Mouse (Mus musculus) kidney, adult 2 months (tissue): ENCODE measurements at regions not wholly inside any gene's neighbourhood (a gene's known extent, or its start where the extent isn't known, plus 50 kb on each side); places are given as distances from the start of the nearest gene placed in this dataset.
A peak's percentile ranks its signal among the peaks of the same experiment; 100 is the strongest.
"Not testable (repeated sequence)": the region's sequence is repeated elsewhere in the genome, so short reads cannot be mapped to it uniquely, and the experiment has no call there.

Source experiments
- DNase-seq: peaks from one replicate; pipeline ENCODE4 v3.0.0; 2021
- H3K27ac ChIP-seq: fragments of 200-500 bp; 2 replicates; pipeline ENCODE4 v1.5.1; 2012; ENCODE audit warnings: low read depth, low read length, control low read depth, inconsistent platforms; ENCODE audit not compliant: insufficient read depth
- H3K27me3 ChIP-seq: fragments of 200-500 bp; replicated peaks from 2 replicates; pipeline ENCODE4 v1.6.1; 2012; ENCODE audit warnings: mild to moderate bottlenecking, moderate library complexity, low read length, inconsistent platforms; ENCODE audit not compliant: control insufficient read depth, insufficient read depth
- H3K36me3 ChIP-seq: fragments of 200-500 bp; 2 replicates; pipeline ENCODE4 v1.6.1; 2012; ENCODE audit warnings: mild to moderate bottlenecking, moderate library complexity, low read length, inconsistent platforms; ENCODE audit not compliant: control insufficient read depth, insufficient read depth
- H3K4me1 ChIP-seq: fragments of 200-500 bp; 2 replicates; pipeline ENCODE4 v1.6.1; 2011; ENCODE audit warnings: low read length; ENCODE audit not compliant: control insufficient read depth, insufficient read depth
- H3K4me3 ChIP-seq: fragments of 200-500 bp; 2 replicates; pipeline ENCODE4 v1.5.1; 2011; ENCODE audit warnings: mild to moderate bottlenecking, low read depth, low read length, control low read depth; ENCODE audit not compliant: insufficient read depth
- CTCF ChIP-seq: fragments of 200-500 bp; conservative IDR thresholded peaks from 2 replicates; pipeline ENCODE4 v1.5.1; 2011; ENCODE audit warnings: low read depth, mild to moderate bottlenecking, control low read depth, low read length, moderate library complexity, mixed read lengths; ENCODE audit not compliant: insufficient read depth, insufficient read length
- POLR2A ChIP-seq: fragments of 200-500 bp; IDR thresholded peaks from one replicate; pipeline ENCODE4 v1.6.1; 2011; ENCODE audit warnings: low read depth, low read length, control low read depth
- WGBS: fragments of 180-500 bp; shearing (Covaris S2); methylation state at CpG from one replicate; pipeline ENCODE4 v1.1.7; 2018; 5-methylcytosine and 5-hydroxymethylcytosine counted together

GRCm38 (mm10) chr1:189550851-189551250 lies 137.0 kb downstream of the Cenpf start:
- Histone ChIP-seq H3K27me3 (no peaks in the 10 kb centered on the region), H3K27ac (no peak overlapping the region), H3K4me3 (no peak overlapping the region), H3K36me3 (no peaks in the 10 kb centered on the region), H3K4me1 (no peaks in the 10 kb centered on the region)
- TF ChIP-seq CTCF (0 out of 2 replicates have a peak, but pooled peaks have one; percentile 4), POLR2A (no peak)
- no peak for DNase-seq
- WGBS: 90% methylated on average over 9 of the region's 9 CpGs

GRCm38 (mm10) chr1:189532834-189533233 lies 130.8 kb upstream of the Kcnk2 start:
- Histone ChIP-seq H3K4me1 (no peaks in the 10 kb centered on the region), H3K27me3 (no peaks in the 10 kb centered on the region), H3K36me3 (no peaks in the 10 kb centered on the region), H3K4me3 (no peak overlapping the region), H3K27ac (no peak overlapping the region)
- 85% methylated on average over 2 of the region's 2 CpGs for WGBS
- TF ChIP-seq CTCF: no peak
- TF ChIP-seq POLR2A: no peak
- DNase-seq: no peak

GRCm38 (mm10) chr1:189526329-189526728 lies 124.3 kb upstream of the Kcnk2 start:
- no peak overlapping the region for H3K27ac ChIP-seq
- H3K36me3 ChIP-seq: no peaks in the 10 kb centered on the region
- WGBS: 91% methylated on average over 5 of the region's 5 CpGs
- no peak for DNase-seq
- no peaks in the 10 kb centered on the region for H3K4me1 ChIP-seq
- no peaks in the 10 kb centered on the region for H3K27me3 ChIP-seq
- H3K4me3 ChIP-seq: no peak overlapping the region
- TF ChIP-seq POLR2A: no peak

GRCm38 (mm10) chr1:189515476-189515875 lies 113.4 kb upstream of the Kcnk2 start:
- 58% methylated on average over 7 of the region's 7 CpGs for WGBS

GRCm38 (mm10) chr1:189513358-189513757 lies 111.3 kb upstream of the Kcnk2 start:
- no peak overlapping the region for H3K4me3 ChIP-seq
- WGBS: 83% methylated on average over 4 of the region's 4 CpGs
- TF ChIP-seq POLR2A: no peak
- no peak for TF ChIP-seq CTCF
- no peak overlapping the region for H3K27ac ChIP-seq
- no peaks in the 10 kb centered on the region for H3K36me3 ChIP-seq
- no peaks in the 10 kb centered on the region for H3K4me1 ChIP-seq
- no peak for DNase-seq
- H3K27me3 ChIP-seq: no peaks in the 10 kb centered on the region

More at GRCm38 (mm10) chr1:189515476-189515875, 113.4 kb upstream of the Kcnk2 start:
- no peaks in the 10 kb centered on the region for H3K4me1 ChIP-seq
- H3K27me3 ChIP-seq: no peaks in the 10 kb centered on the region
- TF ChIP-seq POLR2A (no peak), CTCF (no peak)
- no peak overlapping the region for H3K27ac ChIP-seq
- no peak for DNase-seq
- no peak overlapping the region for H3K4me3 ChIP-seq
- H3K36me3 ChIP-seq: no peaks in the 10 kb centered on the region

- H3K4me1 ChIP-seq, H3K27ac ChIP-seq, H3K27me3 ChIP-seq, H3K36me3 ChIP-seq, DNase-seq, H3K4me3 ChIP-seq: not testable (repeated sequence)
- WGBS: 85% methylated on average over 1 of the region's 1 CpGs
Measured at GRCm38 (mm10) chr1:189507301-189507700, 105.2 kb upstream of the Kcnk2 start.

GRCm38 (mm10) chr1:189499703-189500102 lies 97.6 kb upstream of the Kcnk2 start:
- Histone ChIP-seq H3K4me1 (no peaks in the 10 kb centered on the region), H3K4me3 (no peak overlapping the region), H3K36me3 (no peaks in the 10 kb centered on the region), H3K27ac (no peak overlapping the region), H3K27me3 (no peaks in the 10 kb centered on the region)
- 60% methylated on average over 3 of the region's 3 CpGs for WGBS
- TF ChIP-seq POLR2A: no peak
- TF ChIP-seq CTCF: no peak
- DNase-seq: no peak

GRCm38 (mm10) chr1:189499141-189499540 lies 97.1 kb upstream of the Kcnk2 start:
- WGBS: 44% methylated on average over 4 of the region's 4 CpGs
- Histone ChIP-seq H3K36me3 (no peaks in the 10 kb centered on the region), H3K4me1 (no peaks in the 10 kb centered on the region), H3K4me3 (no peak overlapping the region), H3K27me3 (no peaks in the 10 kb centered on the region), H3K27ac (no peak overlapping the region)
- TF ChIP-seq CTCF (no peak), POLR2A (no peak)
- peak; percentile 82 for DNase-seq
